Comparison of ENCODE assay signal across 12 mouse cellular contexts in the genomic region with DNA sequence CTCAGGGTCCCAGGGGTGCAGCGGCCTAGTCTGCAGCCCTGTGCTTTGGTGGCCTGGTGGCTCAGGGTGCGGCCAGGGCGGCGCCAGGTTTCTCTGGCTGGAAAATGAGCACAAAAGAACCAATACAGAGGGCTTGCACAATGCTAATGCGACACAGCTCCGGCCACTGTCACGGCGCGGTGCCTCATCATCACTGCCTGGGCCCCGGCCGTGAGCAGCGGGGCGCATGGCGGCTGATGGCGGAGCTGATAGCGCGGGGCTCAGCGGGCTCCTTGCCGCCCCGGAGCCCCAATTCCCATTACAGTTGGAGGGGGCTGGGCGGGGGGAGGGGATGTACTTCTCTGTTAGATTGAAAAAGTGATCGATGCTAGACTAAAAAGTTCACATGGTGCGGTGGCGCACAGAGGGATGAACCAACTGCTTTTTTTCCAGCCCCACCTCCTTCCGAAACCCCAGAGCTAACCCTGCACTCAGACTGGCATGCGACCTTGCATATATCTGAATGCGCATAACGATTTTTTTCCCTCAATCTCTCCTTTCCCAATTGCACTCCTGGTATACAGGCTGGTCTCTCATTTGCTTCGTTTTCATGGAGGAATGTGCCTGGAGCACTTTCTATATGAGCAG. TPM values are rescaled to one million over a fixed set of nuclear protein-coding genes. Genes with fewer than 3 reads are reported as not detected.
DNase-seq lines count a peak whose midpoint lies in the region; ATAC-seq lines count a peak whose summit lies in the region.
"Had no signal": no experiment of that assay in that cellular context is flagged by ENCODE, and none has a peak within 500 bp of the region (broad histone marks: within the 10 kb centered on the region; RNA-seq: fewer than 3 reads in every experiment).

No protein-coding gene starts in this region.

- 0 out of 2 replicates have a peak, but pooled peaks cover under 1% of the 10 kb centered on the region for H3K4me1 ChIP-seq in heart, embryonic 12.5 days (replicated peaks)
- H3K4me1 ChIP-seq in embryonic facial prominence, embryonic 11.5 days (ENCODE audit: control insufficient read depth, insufficient read depth, low read length), result no peaks in the 10 kb centered on the region
- H3K4me1 ChIP-seq in intestine, embryonic 15.5 days (replicated peaks), result no peaks in the 10 kb centered on the region
- H3K4me1 ChIP-seq in midbrain, embryonic 16.5 days (ENCODE audit: control insufficient read depth, insufficient read depth, low read length), result peaks cover 6% of the 10 kb centered on the region; the same call in 1 of the 2 replicates

- ATAC-seq in heart, embryonic 12.5 days (ENCODE audit: insufficient number of reproducible peaks, low FRiP score), result no peak
- ATAC-seq in embryonic facial prominence, embryonic 11.5 days (replicated peaks; ENCODE audit: insufficient number of reproducible peaks, low FRiP score, low TSS enrichment, low read depth), result peak; percentile 39
- ATAC-seq in intestine, embryonic 15.5 days, result no peak
- ATAC-seq in midbrain, embryonic 16.5 days, result peak; percentile 36; the same call in 1 of the 2 replicates

- no peaks in the 10 kb centered on the region for H3K9me3 ChIP-seq in heart, embryonic 12.5 days (replicated peaks)
- no peaks in the 10 kb centered on the region for H3K9me3 ChIP-seq in embryonic facial prominence, embryonic 11.5 days (replicated peaks; ENCODE audit: control insufficient read depth, low read length)
- no peaks in the 10 kb centered on the region for H3K9me3 ChIP-seq in intestine, embryonic 15.5 days
- 0 out of 2 replicates have a peak, but pooled peaks cover 3% of the 10 kb centered on the region for H3K9me3 ChIP-seq in midbrain, embryonic 16.5 days (replicated peaks; ENCODE audit: control insufficient read depth, low read length, poor library complexity, severe bottlenecking)

- H3K4me2 ChIP-seq in heart, embryonic 12.5 days, result peak overlapping the region; percentile 69
- peak overlapping the region; percentile 43 for H3K4me2 ChIP-seq in embryonic facial prominence, embryonic 11.5 days (ENCODE audit: low read depth, low read length)
- H3K4me2 ChIP-seq in intestine, embryonic 15.5 days (replicated peaks), result peak overlapping the region; percentile 54
- peak overlapping the region; percentile 73 for H3K4me2 ChIP-seq in midbrain, embryonic 16.5 days (ENCODE audit: low read length)

- no peak for DNase-seq in heart, adult 8-10 months (ENCODE audit: low spot score)
- peak; percentile 51 for DNase-seq in embryonic facial prominence, embryonic 11.5 days (ENCODE audit: low spot score)
- no peak for DNase-seq in frontal cortex, postnatal 36 days (ENCODE audit: low spot score in 2 of 2)
- no peak for DNase-seq in urinary bladder, postnatal 36 days (ENCODE audit: low spot score in 2 of 2)
- no peak for DNase-seq in cerebellum, adult 18-20 months
- DNase-seq: B cell, adult 2 months; gastrocnemius, postnatal 10 days had no signal

- H3K27ac ChIP-seq in heart, embryonic 12.5 days (ENCODE audit: poor library complexity, severe bottlenecking), result no peak overlapping the region
- H3K27ac ChIP-seq in embryonic facial prominence, embryonic 11.5 days (replicated peaks; ENCODE audit: low read depth, low read length), result no peak overlapping the region
- H3K27ac ChIP-seq in intestine, embryonic 15.5 days, result no peak overlapping the region
- no peak overlapping the region for H3K27ac ChIP-seq in midbrain, embryonic 16.5 days (ENCODE audit: low read length)

- H3K27me3 ChIP-seq in heart, embryonic 12.5 days (replicated peaks), result peaks cover 21% of the 10 kb centered on the region; the same call in 1 of the 2 replicates
- no peaks in the 10 kb centered on the region for H3K27me3 ChIP-seq in embryonic facial prominence, embryonic 11.5 days (ENCODE audit: control insufficient read depth, insufficient read depth, low read length)
- H3K27me3 ChIP-seq in intestine, embryonic 15.5 days (replicated peaks), result peaks cover 17% of the 10 kb centered on the region; the same call in 1 of the 2 replicates
- H3K27me3 ChIP-seq in midbrain, embryonic 16.5 days (ENCODE audit: control insufficient read depth, insufficient read depth, low read depth, low read length), result no peaks in the 10 kb centered on the region

- 0 out of 2 replicates have a peak overlapping the region, but pooled peaks have one; percentile 49 for H3K9ac ChIP-seq in heart, embryonic 12.5 days
- H3K9ac ChIP-seq in embryonic facial prominence, embryonic 11.5 days (replicated peaks; ENCODE audit: low read length), result peak overlapping the region; percentile 43
- H3K9ac ChIP-seq in intestine, embryonic 15.5 days, result no peak overlapping the region
- H3K9ac ChIP-seq in midbrain, embryonic 16.5 days (ENCODE audit: low read depth, low read length), result peak overlapping the region; percentile 58

- H3K4me3 ChIP-seq in heart, embryonic 12.5 days, result peak overlapping the region; percentile 38
- peak overlapping the region; percentile 22; the same call in 1 of the 2 replicates for H3K4me3 ChIP-seq in embryonic facial prominence, embryonic 11.5 days (ENCODE audit: low read depth, low read length)
- H3K4me3 ChIP-seq in intestine, embryonic 15.5 days (replicated peaks), result no peak overlapping the region; the same call in 1 of the 2 replicates
- peak overlapping the region; percentile 34 for H3K4me3 ChIP-seq in midbrain, embryonic 16.5 days (ENCODE audit: low read depth, low read length)

- H3K36me3 ChIP-seq in heart, embryonic 12.5 days, result no peaks in the 10 kb centered on the region
- no peaks in the 10 kb centered on the region for H3K36me3 ChIP-seq in embryonic facial prominence, embryonic 11.5 days (replicated peaks; ENCODE audit: control insufficient read depth, insufficient read depth, low read depth, low read length)
- no peaks in the 10 kb centered on the region for H3K36me3 ChIP-seq in intestine, embryonic 15.5 days
- H3K36me3 ChIP-seq in midbrain, embryonic 16.5 days (ENCODE audit: control insufficient read depth, insufficient read depth, low read length), result no peaks in the 10 kb centered on the region

- 12% methylated on average over 29 of the region's 29 CpGs for WGBS in heart, embryonic 12.5 days
- 7% methylated on average over 29 of the region's 29 CpGs for WGBS in embryonic facial prominence, embryonic 11.5 days
- 13% methylated on average over 29 of the region's 29 CpGs for WGBS in intestine, embryonic 15.5 days
- 7% methylated on average over 29 of the region's 29 CpGs for WGBS in midbrain, embryonic 16.5 days

RNA-seq across cellular contexts. Expression of gene 4930535I16Rik, which starts 54.7 kb away (rescaled TPM):
- not detected in 2 replicates for polyA plus RNA-seq in heart, embryonic 12.5 days (2016; fragmentation: Nextera tagmentation; extraction: Ambion mirVana)
- not detected for total RNA-seq in heart, adult 8-10 months (2022)
- not detected in 2 replicates for polyA plus RNA-seq in embryonic facial prominence, embryonic 11.5 days (2014; fragmentation: Nextera tagmentation; extraction: Ambion mirVana)
- polyA plus RNA-seq in intestine, embryonic 15.5 days (2015; fragmentation: Nextera tagmentation; extraction: Ambion mirVana), result not detected in 2 replicates
- not detected in 2 replicates for polyA plus RNA-seq in midbrain, embryonic 16.5 days (2015; fragmentation: Nextera tagmentation; extraction: Ambion mirVana)
- total RNA-seq: adrenal gland, postnatal 4 days; gastrocnemius, postnatal 10 days; left cerebral cortex, postnatal 14 days had no signal

RNA-seq across cellular contexts. Expression of gene Rragc, which starts 55.3 kb away (rescaled TPM):
- 47.8 and 50.1 TPM in 2 replicates for polyA plus RNA-seq in heart, embryonic 12.5 days (2016; fragmentation: Nextera tagmentation; extraction: Ambion mirVana)
- 10 to 100 TPM; 35.4 to 44.9 (median 41.8) TPM for total RNA-seq in heart, adult 8-10 months (2022)
- polyA plus RNA-seq in embryonic facial prominence, embryonic 11.5 days (2014; fragmentation: Nextera tagmentation; extraction: Ambion mirVana), result 54.0 and 55.2 TPM in 2 replicates
- 56.3 and 57.4 TPM in 2 replicates for polyA plus RNA-seq in intestine, embryonic 15.5 days (2015; fragmentation: Nextera tagmentation; extraction: Ambion mirVana)
- polyA plus RNA-seq in midbrain, embryonic 16.5 days (2015; fragmentation: Nextera tagmentation; extraction: Ambion mirVana), result 44.8 and 46.2 TPM in 2 replicates

Comparison
In these comparisons a context has a peak if more than half of its experiments do, and no peak if none do; other contexts are left out.
1. ATAC-seq: peak in embryonic facial prominence, embryonic 11.5 days (single experiment) and midbrain, embryonic 16.5 days (single experiment); none in heart, embryonic 12.5 days (single experiment) and intestine, embryonic 15.5 days (single experiment).
2. Peak in every context shown above with its lines, with median percentiles within 50 percentile points of each other: H3K4me2 ChIP-seq.